Mouse (Mus musculus) right cerebral cortex, postnatal 4 days (tissue): ENCODE measurements around the gene Katnb1.

ENCODE experiments used
- DNase-seq: peaks from one replicate; pipeline ENCODE4 v3.0.0-alpha.2; 2022

The Katnb1 gene

DNA sequence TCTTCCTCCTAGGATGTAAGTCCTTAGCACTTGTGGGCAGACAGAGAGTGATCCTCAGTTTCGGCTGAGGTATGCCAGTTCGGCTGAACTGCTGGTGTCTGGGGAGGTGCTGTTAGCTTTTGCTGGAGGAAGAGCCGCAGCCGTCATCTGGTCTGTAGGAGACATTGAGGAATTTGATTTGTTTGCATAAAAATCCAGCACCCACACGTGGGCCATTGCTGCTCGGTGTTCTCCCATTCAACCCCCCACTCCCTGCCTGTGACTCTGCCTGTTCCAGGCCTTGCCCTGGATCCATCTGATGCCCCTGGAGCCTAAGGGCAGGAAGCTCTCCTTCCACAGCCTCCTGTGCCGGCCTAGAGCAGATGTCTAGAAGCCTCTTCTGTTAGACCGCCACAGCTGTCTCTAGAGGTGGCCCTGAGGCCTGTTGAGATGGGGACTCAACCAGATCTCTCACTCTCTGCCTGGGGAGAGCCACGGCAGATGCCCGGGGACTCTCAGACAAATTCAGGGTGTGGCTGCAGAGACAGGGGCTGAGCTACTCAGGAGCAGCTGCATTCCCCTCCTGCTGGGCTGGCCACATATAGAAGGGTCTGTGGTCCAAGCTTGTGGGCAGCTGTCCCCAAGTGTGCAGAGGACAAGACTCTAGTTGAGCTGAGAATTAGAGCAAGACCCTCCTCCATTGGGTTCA is 3.9 kb downstream of the Katnb1 start:
- DNase-seq: no peak

DNA sequence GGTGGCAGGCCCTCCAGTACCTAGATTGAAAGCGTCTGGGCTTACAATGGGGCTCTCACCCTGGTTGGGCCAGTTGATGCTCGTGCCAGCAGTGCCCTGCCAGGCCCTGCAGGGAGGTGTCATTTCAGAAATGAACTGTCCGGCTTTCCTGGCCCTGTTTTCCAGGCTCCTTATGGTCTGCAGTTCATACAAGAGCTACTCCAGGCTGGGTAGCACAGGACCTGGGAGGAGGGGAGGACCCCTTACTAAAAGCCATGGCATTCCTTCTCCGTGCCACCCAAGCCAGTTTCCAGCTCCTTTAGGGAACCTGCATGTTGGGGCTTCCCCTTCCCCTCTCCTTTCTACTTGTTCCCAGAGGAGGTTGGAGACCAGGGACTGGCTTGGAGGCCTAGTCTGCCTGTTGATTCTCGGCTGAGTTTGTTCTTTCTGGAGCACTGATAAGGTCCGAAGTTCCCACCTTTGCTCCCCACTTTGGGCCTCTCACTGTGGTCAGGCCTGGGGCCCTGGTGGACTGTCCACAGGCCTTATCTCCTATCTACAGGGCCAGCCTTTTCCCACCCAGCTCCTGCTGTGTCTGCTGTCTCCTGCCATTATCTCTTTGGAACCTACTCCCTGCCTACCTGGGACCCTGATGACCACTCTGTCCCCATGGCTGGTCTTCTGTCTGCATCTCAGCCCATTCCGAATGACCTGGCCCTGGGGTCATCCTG is 4.6 kb downstream of the Katnb1 start:
- no peak for DNase-seq

DNA sequence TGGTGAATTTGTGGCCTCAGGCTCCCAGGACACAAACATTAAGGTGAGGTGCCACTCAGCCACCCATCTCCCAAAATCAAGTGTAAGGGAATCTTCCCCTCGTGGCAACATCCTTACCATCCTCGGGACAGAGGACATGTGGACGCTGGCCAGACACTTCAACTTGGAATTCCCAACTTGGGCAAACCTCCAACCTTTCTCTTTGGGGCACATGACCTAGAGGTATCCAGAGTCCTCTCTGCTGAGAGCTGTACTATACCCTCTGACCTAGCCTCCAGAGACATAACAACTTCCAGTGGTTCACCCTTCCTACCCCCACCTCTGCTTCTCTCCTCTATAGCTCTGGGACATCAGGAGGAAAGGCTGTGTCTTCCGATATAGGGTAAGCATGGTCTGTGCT is 12.6 kb downstream of the Katnb1 start:
- no peak for DNase-seq

DNA sequence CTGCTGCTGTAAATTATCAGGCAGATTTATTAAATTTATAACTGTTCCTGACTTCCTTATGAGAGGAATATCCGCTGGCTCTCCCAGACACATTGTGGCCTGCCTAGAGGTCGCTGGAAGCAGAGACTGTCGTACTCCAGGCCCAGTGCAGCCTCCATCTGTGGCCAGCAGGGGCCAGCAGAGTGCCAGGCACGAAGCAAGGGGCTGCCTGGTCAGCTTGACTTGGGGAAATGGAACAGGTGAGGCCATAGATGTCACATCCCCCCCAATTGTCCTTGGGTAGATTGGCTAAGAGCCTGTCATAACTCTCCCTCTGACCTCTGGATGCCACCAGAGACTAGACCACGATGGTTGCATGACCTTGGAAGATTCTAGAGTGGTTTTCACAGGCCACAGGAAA is 18.0 kb downstream of the Katnb1 start:
- peak; percentile 72 for DNase-seq

DNA sequence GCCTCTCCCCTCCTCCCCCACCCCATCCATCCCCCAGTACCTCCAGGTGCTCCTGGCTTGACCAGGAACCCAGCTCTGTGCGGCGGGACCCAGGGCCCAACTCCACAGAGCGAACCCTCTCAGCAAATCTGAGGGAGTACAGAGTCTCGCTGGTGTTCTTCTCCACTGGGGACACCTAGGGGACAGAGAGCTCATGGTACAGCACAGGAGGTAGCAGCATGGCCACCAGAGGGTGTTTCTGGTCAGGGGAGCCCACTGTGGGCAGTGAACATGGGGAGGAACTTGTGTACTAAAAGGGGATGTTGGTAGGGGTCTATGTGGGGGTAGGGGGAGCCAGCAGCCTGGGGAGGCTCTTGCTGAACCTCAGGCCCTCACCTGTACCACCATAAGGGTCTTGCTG is 21.0 kb downstream of the Katnb1 start:
- DNase-seq: no peak

DNA sequence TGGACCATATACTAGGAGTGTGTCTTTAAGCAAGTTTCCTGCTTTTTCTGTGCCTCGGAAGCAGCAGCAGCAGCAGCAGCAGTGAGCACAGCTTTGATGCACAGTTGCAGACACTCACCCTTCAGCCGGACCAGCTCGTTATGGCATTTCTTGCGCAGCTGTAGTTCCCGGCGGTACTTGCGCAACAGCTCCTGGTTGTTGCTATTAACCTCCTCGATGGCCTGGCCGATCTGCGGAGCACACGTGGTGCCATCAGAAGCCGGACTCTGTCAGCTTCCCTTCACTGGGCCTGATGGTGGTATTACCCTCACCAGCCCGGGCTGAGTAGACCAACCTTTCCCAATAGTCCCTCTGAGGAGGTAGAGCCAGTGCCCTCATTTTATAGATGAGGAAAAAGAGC is 26.3 kb downstream of the Katnb1 start:
- DNase-seq: no peak

DNA sequence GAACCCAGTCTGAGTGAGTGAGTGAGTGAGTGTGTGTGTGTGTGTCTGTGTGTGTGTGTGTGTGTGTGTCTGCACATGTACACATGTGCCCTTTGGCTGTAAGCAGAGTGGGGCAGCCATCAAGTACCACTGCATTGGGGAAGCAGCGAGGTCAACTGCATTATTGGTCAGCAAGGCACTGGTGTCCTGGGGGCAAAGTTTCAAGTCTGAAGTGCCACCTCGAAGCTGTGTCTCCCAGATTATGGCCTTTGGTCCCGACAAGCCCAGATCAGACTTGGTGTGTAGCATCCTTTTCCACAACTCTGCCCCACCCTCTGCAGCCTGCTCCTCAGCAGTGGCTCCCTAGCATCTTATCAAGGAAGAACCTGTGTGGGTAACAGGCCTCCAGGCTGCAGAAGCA is 31.6 kb downstream of the Katnb1 start:
- DNase-seq: no peak

DNA sequence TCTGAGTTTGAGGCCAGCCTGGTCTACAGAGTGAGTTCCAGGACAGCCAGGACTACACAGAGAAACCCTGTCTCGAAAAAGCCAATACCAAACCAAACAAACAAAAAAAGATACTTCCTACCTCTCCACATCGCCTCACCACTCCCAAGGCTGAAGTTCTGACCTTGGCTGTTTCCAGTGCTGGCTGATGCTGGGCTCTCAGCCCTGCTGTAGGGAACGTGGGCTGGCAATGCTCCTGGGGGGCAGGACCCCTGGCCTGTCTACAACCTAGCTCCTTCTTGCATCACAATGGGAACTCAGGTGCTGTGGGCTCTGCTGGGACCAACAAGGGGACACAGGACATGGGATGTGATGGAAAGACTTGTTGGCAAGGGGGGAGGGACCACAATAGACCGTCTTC is 32.1 kb downstream of the Katnb1 start:
- DNase-seq: no peak

DNA sequence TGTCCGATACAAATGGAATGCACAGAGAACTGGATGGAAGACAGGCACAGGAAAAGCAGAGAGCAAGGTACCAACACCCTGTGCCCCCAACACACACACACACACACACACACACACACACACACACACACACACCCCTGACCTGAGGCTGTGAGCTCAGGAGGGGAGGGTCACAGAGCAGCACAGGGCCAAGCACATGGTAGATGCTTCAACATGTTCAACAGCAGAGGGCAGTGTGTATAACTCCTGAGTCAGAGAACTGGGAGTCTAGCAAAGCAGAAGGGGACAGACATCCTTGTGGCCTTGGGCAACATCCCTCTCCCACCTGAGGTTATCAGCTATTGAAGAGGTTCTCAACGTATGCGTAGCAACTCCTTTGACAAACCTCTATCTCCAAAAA is 32.8 kb downstream of the Katnb1 start:
- DNase-seq: no peak

DNA sequence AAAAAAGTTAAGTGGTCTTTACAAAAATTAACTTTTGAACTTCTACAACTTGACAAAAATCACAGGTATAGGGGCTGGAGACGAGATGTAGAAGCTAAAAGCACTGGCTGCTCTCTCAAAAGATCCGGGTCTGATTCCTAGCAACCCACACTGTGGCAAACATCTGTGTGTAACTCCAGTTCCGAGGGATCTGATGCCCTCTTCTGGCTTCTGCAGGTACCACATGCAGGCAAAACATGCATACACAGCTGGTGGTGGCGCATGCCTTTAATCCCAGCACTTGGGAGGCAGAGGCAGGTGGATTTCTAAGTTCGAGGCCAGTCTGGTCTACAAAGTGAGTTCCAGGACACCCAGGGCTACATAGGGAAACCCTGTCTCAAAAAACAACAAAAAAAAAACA is 42.5 kb downstream of the Katnb1 start:
- DNase-seq: no peak

DNA sequence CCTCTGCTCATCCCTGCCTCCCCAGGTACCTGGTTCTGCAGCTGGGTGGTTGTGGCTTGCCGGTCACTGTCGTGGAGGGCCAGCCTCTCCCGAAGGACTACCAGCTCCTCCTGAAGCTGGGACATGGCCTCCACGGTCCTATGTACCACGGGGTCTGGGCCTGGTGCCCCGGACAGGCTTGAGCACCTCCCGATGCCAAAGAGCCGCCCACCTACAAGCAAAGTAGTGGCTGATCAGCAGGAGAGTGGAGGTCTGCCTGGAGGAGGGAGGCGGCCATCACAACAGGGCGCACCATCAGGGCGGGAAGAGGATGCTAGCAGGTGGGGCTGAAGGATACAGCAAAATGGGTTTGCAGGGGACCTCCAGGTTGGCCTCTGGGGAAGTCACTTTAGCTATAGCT is 45.5 kb downstream of the Katnb1 start:
- no peak for DNase-seq

DNA sequence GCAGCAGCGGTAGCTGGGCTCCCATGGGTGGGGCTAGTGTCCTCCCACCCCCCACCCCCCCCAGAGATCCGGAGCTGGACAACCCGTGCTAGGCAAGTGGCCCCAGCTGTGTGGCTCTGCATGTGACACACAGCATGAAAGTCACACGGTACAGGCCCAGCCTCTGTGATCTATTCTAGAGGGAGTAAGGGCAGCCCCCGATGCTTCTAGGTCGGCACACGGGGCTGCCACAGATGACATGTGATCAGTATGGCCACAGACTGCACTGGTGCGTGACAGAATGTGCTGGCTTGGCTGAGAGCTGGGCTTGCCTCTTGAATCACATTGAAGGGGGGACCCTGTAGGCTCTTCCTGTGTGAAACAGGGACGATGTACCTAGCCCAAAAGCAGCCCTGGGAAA is 46.7 kb downstream of the Katnb1 start:
- DNase-seq: no peak

DNA sequence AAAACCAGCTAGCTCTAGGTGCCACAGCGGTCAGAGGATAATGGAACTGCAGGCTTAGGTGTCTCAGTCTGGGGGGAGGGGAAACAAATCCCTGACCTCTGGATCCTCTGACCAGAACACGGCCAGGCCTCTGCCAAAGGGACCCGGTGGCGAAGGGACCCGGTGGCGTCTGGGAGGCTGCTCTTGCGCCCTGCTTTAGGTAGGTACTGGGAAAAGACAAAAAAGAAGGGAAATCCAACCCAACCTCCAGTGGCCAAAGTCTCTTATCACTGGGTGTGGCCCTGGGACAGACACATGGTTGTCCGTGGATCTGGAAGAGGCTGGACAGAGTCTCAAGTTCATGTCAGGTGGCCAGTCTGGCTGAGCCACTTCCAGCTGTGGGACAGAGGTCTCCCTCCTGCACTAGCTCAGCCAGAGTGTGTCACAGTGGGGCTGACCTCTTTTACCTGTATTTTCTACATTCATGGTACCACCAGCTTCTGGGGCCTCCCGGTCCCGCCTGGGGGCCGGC is 47.8 kb downstream of the Katnb1 start:
- DNase-seq: no peak

DNA sequence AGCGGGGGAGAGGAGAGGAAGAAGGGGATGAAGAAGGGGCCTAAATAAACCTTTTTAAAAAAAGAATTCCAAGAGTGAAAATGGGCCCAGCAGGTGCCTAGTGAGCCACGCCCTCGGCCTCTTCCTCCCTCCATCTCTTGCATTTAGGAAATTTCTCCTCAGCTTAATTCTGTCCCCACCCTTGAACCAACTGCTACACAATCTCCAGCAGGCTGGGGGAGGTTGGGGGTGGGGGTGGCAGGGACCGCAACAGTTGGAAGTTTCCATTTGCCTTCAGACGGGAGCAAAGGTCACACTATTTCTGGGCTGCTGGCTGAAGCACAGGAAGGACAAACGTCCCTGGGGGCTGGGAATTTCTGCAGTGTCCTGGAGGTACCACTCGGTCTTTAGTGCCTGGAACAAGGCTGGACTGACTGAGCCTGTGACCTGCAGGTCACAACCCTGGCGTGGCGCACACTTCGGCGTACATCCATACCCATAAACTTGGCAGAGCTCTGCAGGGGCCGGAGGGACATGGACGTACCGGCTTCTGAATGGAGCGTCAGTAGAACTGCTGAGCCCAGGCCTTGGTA is 50.1 kb downstream of the Katnb1 start:
- DNase-seq: no peak

DNA sequence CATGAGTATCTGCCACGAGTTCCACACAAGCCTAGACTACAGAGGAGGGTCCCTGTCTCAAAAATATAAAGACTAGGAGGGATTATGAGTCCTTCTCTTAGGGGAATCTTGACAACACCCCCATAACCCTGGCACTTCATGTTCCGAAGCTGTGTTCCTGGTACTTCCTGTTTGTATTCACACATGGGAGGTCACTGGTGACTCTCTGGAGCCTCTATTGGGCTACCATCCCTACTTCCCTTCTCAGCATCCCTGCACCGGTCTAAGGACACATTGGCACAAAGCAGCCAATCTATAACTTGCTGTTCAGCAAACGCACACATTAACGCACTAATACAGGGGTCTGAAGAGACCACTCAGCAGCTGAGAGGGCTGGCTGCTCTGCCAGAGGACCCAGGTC is 51.0 kb downstream of the Katnb1 start:
- no peak for DNase-seq

DNA sequence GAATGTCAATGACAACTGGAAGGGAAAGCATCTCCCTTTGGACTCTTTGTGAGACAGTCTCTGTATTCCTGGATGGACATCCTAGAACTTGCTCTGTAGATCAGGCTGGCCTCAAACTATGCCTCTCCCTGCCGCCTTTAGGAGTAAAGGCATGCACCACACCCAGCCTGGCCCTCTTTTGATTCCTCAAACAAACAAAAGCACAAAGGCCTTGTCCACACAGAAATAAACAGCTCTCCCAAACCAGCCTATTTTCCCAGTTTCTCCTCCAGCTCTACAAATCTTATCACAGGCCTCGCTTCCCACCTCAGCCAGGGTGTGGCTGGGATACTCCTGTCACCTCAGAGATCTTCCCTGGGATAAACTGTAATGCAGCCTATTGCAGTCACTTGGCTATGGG is 53.2 kb downstream of the Katnb1 start:
- no peak for DNase-seq

DNA sequence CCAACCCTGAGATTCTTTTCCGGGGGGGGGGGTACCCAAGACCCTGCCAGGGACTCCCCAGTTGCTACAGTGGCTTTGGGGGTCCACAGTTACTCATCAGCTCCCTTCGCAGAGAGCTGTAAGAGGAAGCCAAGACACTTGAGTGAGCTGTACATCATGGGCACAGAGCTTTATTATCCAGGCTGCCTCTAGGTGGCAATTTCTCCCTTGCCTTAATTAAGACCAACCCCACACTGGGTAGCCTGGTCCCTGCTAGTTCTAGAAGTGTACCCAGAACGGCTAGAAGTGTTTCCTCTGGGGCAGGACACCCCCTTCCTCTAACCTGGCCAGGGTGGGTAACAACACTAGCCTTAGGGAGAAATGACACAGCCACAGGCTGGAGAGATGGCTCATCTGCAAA is 54.3 kb downstream of the Katnb1 start:
- no peak for DNase-seq

DNA sequence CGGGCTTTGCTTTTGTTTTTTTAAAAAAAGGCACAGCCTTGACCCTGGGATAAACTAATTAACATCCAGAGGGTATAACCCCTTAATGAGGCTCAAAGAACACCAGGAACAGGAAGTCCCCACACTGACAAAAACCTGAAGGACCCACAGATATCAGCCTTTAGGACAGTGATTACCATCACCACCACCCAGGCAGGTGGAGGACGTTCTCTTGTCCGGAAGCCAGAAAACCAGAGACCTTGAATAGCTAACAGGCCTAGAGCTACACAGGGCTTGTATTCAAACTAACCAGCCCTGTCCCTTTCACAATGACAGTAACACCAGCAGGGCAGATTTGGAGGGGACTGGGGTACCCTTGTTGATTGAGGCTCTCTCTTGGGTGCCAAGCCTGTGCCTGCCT is 55.2 kb downstream of the Katnb1 start:
- DNase-seq: no peak

DNA sequence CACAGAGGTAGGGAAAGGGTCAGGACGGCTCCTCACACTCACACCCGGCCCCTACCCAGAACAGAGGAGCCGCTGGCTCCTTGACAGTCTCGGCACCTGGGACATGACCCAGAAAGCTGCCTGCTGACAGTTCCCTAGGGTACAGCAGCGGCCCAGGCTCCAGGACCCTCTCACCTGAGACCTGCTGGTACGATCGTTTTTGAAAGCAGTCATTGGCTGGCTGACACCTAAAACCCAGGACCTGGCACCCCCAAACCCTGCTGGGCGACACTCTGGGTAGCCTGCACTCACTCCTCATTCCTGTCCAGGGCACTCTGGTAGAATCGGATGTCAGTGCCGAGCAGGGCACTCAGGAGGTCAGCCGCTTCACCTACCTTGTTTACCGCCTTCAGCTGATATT is 56.2 kb downstream of the Katnb1 start:
- DNase-seq: no peak

DNA sequence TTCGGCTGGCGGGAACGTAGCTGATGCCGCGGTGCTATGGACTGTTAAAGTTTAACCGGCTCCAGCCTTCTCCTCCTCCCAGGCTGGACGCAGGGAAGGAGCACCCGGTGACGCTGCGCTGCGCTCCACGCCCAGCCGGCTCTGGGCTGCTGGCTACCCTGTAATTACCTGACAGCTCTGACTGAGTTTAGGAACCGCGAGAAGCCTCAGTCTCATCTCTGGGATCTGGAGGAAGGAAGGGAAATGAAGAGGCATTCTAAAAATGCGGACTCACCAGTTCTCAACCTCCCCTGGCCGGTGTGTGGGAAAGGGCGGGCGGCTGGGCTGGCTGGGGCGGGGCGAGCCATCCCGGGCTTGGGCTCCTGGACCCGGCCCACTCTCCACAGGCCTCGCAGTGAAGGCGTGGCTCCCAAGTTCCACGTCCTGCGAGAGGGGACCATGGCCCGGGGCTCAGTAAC is 56.7 kb downstream of the Katnb1 start:
- no peak for DNase-seq

DNA sequence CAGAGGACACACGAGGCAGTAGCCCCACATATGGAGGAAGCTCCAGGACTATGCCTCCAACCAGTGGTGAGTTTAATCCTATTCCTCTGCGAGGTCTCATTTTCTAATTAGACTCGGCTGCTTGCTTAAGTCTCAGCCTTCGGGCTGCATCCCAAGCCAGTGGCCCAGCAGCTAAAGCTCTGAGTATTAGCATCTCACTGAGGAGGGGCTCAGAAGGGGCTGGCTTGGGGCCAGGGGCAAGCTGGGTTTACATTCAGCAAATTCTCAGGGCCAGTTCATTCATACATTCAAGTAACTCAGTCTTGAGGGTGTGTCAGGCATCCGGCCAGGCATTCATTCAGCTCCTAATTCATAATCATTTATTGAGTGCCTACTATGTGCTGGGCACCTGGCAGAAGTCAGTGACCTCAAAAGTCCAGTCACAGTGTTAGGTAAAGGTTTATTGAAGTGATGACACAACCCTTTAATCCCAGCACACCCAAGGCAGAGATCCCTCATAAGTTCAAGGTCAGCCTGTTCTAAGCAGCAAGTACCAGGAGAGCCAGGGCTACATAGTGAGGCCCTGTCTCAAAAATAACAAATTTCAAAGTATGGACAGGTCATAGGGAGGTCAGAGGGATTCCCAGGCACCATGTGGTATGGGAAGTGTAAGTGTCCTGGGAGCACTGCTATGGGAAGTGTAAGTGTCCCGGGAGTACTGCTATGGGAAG is 57.5 kb downstream of the Katnb1 start:
- DNase-seq: peak; percentile 61

DNA sequence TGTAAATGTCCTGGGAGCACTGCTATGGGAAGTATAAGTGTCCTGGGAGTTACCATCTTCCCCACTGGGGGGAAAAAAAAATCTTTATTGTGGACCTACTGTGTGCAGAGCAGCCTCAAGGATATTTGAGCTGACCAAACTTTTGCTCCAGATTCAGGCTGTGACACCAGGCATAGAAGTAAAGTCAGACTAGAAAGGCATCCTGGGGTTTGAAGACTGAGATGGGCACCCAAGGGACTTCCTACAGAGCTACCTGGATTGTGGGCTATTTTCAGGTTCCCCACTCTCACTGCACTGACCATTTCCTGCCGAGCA is 58.0 kb downstream of the Katnb1 start:
- DNase-seq: no peak

DNA sequence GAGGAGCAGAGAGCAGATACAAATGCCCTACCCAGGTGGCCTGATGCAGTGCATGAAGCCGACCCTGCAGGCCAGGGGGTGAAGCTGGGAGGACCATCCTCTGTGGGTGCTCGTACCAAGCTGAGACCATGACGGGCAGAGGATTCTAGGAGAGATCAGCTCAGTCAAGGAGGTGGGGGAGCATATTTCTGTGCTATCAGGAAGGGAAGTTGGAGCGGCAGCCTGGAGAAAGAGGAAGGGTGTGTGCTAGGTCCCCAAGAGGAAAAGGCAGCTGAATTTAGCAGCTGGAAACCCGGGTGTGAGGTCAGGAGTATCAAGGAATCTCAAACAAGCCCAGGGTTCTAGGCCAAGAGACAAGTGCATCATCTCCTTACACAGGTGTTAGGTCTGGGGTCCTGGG is 59.6 kb downstream of the Katnb1 start:
- DNase-seq: no peak

DNA sequence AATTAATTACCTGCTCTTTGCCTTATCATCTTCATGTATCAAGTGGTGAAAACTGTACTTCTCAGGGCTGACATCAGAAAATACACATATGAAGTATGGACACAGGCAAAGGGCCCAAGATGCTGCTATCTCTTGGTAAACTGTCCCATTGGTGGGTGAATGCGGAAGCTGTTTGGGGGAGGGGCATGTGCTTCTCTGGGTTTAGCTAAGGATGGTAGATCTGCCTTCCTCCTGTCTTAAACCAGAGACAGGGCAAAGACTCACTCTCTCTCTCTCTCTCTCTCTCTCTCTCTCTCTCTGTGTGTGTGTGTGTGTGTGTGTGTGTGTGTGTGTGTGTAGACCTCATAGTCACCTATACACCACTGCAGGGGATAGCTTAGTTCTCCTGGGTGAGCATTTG is 60.0 kb downstream of the Katnb1 start:
- DNase-seq: no peak
